Mouse (Mus musculus) intestine, embryonic 15.5 days (tissue): ENCODE results near the gene Copz1. TPM values are rescaled to one million over a fixed set of nuclear protein-coding genes. Genes with fewer than 3 reads are reported as not detected.
"Not testable (repeated sequence)": the region's sequence is repeated elsewhere in the genome, so short reads cannot be mapped to it uniquely, and the experiment has no call there.

ENCODE experiments used
- ATAC-seq: fragments of 200-750 bp; cut with Nextera tagmentation; 2 replicates; pipeline ENCODE4 v1.8.0; 2017; ENCODE audit warnings: moderate TSS enrichment, moderate library complexity
- H3K27ac ChIP-seq: fragments of 300-500 bp; sonication (generic); 2 replicates; pipeline ENCODE4 v1.5.1; 2015; ENCODE audit warnings: mild to moderate bottlenecking, inconsistent platforms
- H3K27me3 ChIP-seq: fragments of 300-500 bp; sonication (generic); replicated peaks from 2 replicates; pipeline ENCODE4 v1.6.1; 2015; ENCODE audit warnings: inconsistent platforms
- H3K36me3 ChIP-seq: fragments of 300-500 bp; sonication (generic); 2 replicates; pipeline ENCODE4 v1.6.1; 2015; ENCODE audit warnings: inconsistent platforms
- H3K4me1 ChIP-seq: fragments of 300-500 bp; sonication (generic); replicated peaks from 2 replicates; pipeline ENCODE4 v1.6.1; 2015; ENCODE audit warnings: inconsistent platforms
- H3K4me2 ChIP-seq: fragments of 300-500 bp; sonication (generic); replicated peaks from 2 replicates; pipeline ENCODE4 v1.6.1; 2015; ENCODE audit warnings: mild to moderate bottlenecking, inconsistent platforms
- H3K4me3 ChIP-seq: fragments of 300-500 bp; sonication (generic); replicated peaks from 2 replicates; pipeline ENCODE4 v1.5.1; 2015; ENCODE audit warnings: inconsistent platforms
- H3K9ac ChIP-seq: fragments of 300-500 bp; sonication (generic); 2 replicates; pipeline ENCODE4 v1.6.1; 2015; ENCODE audit warnings: inconsistent platforms
- H3K9me3 ChIP-seq: fragments of 300-500 bp; sonication (generic); 2 replicates; pipeline ENCODE4 v1.6.1; 2016; ENCODE audit warnings: inconsistent platforms
- WGBS: fragments of 180-500 bp; shearing (Covaris S2); methylation state at CpG from one replicate; pipeline ENCODE4 v1.1.7; 2015; 5-methylcytosine and 5-hydroxymethylcytosine counted together
- polyA plus RNA-seq: library from polyadenylated mRNA; unstranded; fragments of >200 nt; fragmentation: Nextera tagmentation; extraction: Ambion mirVana; gene quantifications from 2 replicates; pipeline ENCODE4 v1.2.1, GENCODE M21; 2015

Gene Copz1
- polyA plus RNA-seq, 1 experiment from 2014 or later, result 262 TPM

DNA sequence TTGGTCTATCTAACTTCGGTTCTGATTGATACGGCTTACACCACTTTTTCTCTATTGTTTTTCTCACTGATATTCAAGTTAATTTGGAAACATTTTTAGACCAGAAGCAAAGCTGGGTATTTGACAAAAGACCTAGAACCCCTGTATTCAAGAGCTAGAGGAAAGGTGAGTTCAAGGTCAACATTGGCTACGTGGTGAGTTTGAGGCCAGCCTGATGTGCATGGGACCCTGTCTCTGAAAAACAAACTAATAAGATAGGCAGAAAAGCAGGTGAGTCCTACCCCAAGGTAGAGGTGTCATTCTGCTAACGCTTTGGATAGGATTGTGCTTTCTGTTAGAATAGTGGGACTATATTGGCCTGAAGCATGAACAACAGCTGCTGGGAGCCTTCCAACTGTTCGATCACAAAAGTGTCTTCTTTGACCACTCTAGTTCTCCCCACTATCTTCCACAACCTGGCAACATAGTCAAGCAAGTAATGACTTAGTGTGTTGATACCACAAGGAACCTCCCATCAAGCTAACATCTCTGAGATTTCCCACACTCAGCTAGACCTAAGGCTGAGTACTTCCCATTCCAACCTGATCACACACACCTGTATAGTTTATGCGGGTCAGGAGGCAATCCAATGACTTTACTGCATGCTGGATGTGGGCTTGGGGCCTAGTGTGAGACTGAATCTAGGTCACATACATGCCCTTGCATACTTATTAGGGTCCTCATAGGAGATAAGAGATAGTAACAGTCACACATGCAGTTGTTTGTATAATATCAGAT, 16.1 kb upstream of the Copz1 start:
- Histone ChIP-seq H3K9me3 (no peaks in the 10 kb centered on the region), H3K9ac (no peak overlapping the region), H3K4me2 (no peak overlapping the region), H3K27ac (no peak overlapping the region), H3K36me3 (no peaks in the 10 kb centered on the region), H3K27me3 (no peaks in the 10 kb centered on the region), H3K4me3 (no peak overlapping the region), H3K4me1 (peaks cover 19% of the 10 kb centered on the region)
- 91% methylated on average over 6 of the region's 6 CpGs for WGBS
- no peak for ATAC-seq

- ATAC-seq, result peak; percentile 96
- Histone ChIP-seq H3K9me3 (no peaks in the 10 kb centered on the region), H3K9ac (peak within 1 kb of the TSS; percentile 28; the same call in 1 of the 2 replicates), H3K27ac (peak within 1 kb of the TSS; percentile 40; the same call in 1 of the 2 replicates), H3K27me3 (no peaks in the 10 kb centered on the region), H3K4me2 (peak within 1 kb of the TSS; percentile 56), H3K4me3 (peak within 1 kb of the TSS; percentile 18; the same call in 1 of the 2 replicates), H3K36me3 (no peaks in the 10 kb centered on the region), H3K4me1 (peaks cover 19% of the 10 kb centered on the region)
- WGBS, result 10% methylated on average over 15 of the region's 15 CpGs
These were observed 14.5 kb upstream of the Copz1 start, which contains the start of gene Nfe2 for GRCm38 (mm10) chr15:103257790-103258728. Gene Nfe2 (minus strand): TSS chr15:103258403.

DNA sequence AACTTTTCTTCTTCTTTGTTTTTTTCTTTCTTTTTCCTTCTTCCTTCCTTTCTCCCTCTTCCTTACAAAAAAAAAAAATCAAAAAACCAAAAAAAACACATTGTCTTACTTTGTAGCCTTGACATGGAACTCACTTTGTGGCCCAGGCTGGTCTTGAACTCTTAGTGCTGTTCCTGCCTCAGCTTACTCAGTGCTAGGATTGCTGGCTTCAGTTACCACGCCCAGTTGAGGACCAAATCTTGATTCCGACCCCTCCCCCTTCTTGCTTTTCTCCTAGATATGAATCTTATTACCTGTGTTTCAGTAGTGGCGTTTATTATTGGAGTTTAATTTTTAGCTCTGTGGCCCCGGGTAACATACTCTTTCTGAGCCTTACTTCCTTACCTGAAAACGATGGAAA, 13.4 kb upstream of the Copz1 start:
- Histone ChIP-seq H3K27ac (no peak overlapping the region), H3K9ac (no peak overlapping the region), H3K9me3 (no peaks in the 10 kb centered on the region), H3K36me3 (no peaks in the 10 kb centered on the region), H3K4me1 (peaks cover 19% of the 10 kb centered on the region), H3K4me2 (no peak overlapping the region), H3K4me3 (no peak overlapping the region), H3K27me3 (no peaks in the 10 kb centered on the region)
- WGBS, result 85% methylated on average over 5 of the region's 5 CpGs
- ATAC-seq, result no peak

- H3K9ac ChIP-seq, result no peak overlapping the region
- peaks cover 14% of the 10 kb centered on the region for H3K4me1 ChIP-seq
- H3K4me2 ChIP-seq, result no peak overlapping the region
- WGBS, result 61% methylated on average over 1 of the region's 1 CpGs
- H3K27me3 ChIP-seq, result no peaks in the 10 kb centered on the region
- no peaks in the 10 kb centered on the region for H3K9me3 ChIP-seq
- H3K36me3 ChIP-seq, result no peaks in the 10 kb centered on the region
- H3K27ac ChIP-seq, result no peak overlapping the region
- ATAC-seq, result no peak
- H3K4me3 ChIP-seq, result no peak overlapping the region
These were observed 12.5 kb upstream of the Copz1 start for GRCm38 (mm10) chr15:103259989-103260388.

DNA sequence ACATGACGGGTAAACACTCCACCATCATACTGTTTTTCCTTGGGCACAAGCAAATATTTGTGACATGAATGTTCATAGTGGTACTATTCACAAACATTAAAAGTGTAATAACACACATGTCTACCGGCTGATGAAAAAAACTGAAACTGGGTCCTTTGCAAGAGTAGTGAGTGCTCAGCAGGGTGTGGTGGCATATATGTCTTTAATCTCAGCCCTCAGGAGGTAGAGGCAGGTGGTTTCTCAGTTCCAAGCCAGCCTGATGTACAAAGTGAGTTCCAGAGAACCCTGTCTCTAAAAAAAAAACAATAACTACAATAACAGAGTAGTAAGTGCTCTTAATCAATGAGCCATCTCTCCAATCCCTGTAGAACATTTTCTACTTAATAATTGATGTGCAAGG, 7.7 kb upstream of the Copz1 start:
- no peaks in the 10 kb centered on the region for H3K4me1 ChIP-seq
- no peaks in the 10 kb centered on the region for H3K9me3 ChIP-seq
- H3K4me3 ChIP-seq, result no peak overlapping the region
- H3K27me3 ChIP-seq, result no peaks in the 10 kb centered on the region
- H3K9ac ChIP-seq, result no peak overlapping the region
- ATAC-seq, result no peak
- H3K36me3 ChIP-seq, result no peaks in the 10 kb centered on the region
- no peak overlapping the region for H3K27ac ChIP-seq
- 85% methylated on average over 2 of the region's 2 CpGs for WGBS
- no peak overlapping the region for H3K4me2 ChIP-seq

DNA sequence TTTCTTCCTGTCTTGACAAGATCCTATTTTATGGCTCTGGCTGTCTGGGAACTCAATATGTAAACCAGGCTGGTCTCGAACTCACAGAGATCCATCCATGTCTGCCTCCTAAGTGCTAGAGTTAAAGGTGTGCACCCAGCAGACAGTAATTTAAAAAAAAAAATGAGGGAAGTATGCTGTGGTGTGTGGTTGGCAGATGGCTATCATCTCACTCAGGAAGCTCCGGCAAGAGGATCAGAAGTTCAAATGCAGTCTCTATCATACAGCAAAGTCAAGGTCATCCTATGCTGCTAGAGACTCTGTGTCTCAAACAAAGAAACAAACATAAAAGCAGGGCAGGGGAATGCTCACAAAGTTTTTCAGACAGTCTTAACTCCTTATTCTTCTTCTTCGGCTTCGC, 3.6 kb upstream of the Copz1 start:
- 74% methylated on average over 4 of the region's 4 CpGs for WGBS
- no peaks in the 10 kb centered on the region for H3K9me3 ChIP-seq
- no peak for ATAC-seq
- H3K4me1 ChIP-seq, result peaks cover 2% of the 10 kb centered on the region; the same call in 1 of the 2 replicates
- H3K27me3 ChIP-seq, result no peaks in the 10 kb centered on the region
- H3K4me3 ChIP-seq, result no peak overlapping the region
- no peaks in the 10 kb centered on the region for H3K36me3 ChIP-seq
- no peak overlapping the region for H3K9ac ChIP-seq
- H3K27ac ChIP-seq, result no peak overlapping the region
- H3K4me2 ChIP-seq, result no peak overlapping the region

- H3K4me3 ChIP-seq, H3K27ac ChIP-seq, H3K9ac ChIP-seq, ATAC-seq, H3K4me2 ChIP-seq, H3K36me3 ChIP-seq, H3K27me3 ChIP-seq, H3K9me3 ChIP-seq: not testable (repeated sequence)
- peaks cover 25% of the 10 kb centered on the region for H3K4me1 ChIP-seq
- 81% methylated on average over 3 of the region's 3 CpGs for WGBS
These were observed 3.4 kb downstream of the Copz1 start for GRCm38 (mm10) chr15:103275943-103276342.

GRCm38 (mm10) chr15:103277949-103278348, 5.4 kb downstream of the Copz1 start:
- Histone ChIP-seq H3K4me3 (no peak overlapping the region), H3K4me1 (peaks cover 25% of the 10 kb centered on the region), H3K27ac (peak overlapping the region; percentile 44; the same call in 1 of the 2 replicates), H3K27me3 (no peaks in the 10 kb centered on the region), H3K9me3 (no peaks in the 10 kb centered on the region), H3K36me3 (no peaks in the 10 kb centered on the region), H3K9ac (no peak overlapping the region), H3K4me2 (no peak overlapping the region; the same call in 1 of the 2 replicates)
- WGBS, result 48% methylated on average over 7 of the region's 7 CpGs
- ATAC-seq, result no peak

DNA sequence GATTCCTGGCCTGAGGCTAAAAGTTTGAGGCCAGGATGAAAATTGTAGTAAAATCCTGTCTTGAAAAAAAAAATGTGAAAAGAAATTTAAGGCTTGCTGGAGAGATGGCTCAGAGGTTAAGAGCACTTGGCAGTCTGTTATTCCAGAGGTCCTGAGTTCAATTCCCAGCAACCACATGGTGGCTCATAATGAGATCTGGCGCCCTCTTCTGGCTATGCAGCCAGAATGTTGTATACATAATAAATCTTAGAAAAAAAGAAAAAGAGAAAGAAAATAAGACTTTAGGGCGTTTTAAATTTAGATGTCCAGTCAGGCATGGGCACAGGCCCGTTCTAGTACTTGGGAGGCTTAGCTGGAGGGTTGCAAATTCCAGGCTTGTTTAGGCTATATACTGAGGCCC, 7.2 kb downstream of the Copz1 start:
- H3K36me3 ChIP-seq, result no peaks in the 10 kb centered on the region
- ATAC-seq, result no peak
- no peak overlapping the region for H3K4me2 ChIP-seq
- H3K9ac ChIP-seq, result no peak overlapping the region
- no peak overlapping the region for H3K27ac ChIP-seq
- no peak overlapping the region for H3K4me3 ChIP-seq
- H3K4me1 ChIP-seq, result peaks cover 19% of the 10 kb centered on the region
- 59% methylated on average over 3 of the region's 3 CpGs for WGBS
- H3K27me3 ChIP-seq, result no peaks in the 10 kb centered on the region
- H3K9me3 ChIP-seq, result no peaks in the 10 kb centered on the region

DNA sequence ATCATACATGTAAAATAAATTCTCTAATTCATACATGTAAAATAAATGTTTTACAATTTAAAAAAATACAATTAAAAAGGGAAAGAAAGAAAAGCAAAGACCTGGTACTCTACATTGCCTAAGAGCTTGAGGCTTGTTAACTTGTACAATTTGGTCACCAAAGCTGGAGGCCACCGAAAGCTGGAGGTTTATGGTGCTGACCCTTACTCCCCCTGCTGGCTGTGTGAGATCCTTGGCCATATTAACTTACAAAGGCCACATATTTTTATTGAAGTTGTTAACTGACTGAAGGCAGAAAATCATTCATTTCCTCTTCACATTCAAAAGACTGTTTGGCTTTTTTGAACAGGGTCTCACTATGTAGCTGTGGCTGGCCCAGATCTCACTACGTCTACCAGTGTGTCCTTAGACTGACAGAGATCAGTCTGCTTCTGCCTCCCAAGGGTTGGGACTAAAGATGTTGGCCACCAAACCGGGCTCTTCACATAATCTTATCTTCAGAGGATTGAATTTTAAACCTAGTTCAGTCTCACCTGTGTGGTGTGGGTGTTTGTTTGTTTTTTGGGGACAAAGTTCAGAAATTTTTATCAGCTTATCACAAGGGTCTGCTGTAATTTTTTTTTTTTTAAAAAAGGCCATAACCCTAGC, 8.4 kb downstream of the Copz1 start:
- Histone ChIP-seq H3K9ac (no peak overlapping the region), H3K36me3 (no peaks in the 10 kb centered on the region), H3K9me3 (no peaks in the 10 kb centered on the region), H3K27ac (0 out of 2 replicates have a peak overlapping the region, but pooled peaks have one; percentile 37), H3K4me3 (no peak overlapping the region), H3K4me2 (no peak overlapping the region), H3K4me1 (peaks cover 25% of the 10 kb centered on the region), H3K27me3 (no peaks in the 10 kb centered on the region)
- peak; percentile 82 for ATAC-seq
- 46% methylated on average over 3 of the region's 3 CpGs for WGBS

DNA sequence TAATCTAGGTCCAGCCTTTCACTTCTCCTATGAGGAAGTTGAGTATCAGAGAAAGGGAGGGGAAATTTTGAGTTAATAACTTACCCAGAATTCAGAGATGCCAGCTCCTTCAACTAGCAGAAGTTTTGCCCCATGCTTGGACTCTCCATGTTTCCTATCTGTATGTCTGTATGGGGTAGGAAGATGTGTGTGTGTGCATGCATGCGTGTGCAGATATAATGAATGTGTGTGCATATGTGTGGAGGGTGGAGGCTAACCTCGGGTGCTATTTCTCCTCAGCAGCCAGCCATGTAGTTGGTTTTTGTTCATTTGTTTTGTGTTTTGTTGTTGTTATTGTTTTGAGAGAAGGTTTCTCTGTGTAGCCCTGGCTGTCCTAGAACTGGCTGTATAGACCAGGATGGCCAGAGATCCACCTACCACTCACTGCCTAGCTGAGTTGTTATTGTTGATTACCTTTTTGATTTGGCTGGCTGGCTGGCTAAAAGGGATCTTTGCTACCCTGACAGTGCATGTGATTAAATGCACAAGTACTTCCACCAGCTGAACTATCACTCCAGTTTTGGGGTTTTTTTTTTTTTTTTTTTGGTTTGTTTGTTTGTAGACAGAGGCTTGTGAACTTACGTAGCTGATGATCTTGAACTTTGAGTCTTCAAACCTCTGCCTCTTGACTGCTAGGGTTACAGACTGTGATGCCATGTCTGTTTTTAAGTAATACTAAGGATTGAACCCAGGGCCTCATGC, 9.1 kb downstream of the Copz1 start:
- no peaks in the 10 kb centered on the region for H3K36me3 ChIP-seq
- H3K27ac ChIP-seq, result peak overlapping the region; percentile 37; the same call in 1 of the 2 replicates
- H3K27me3 ChIP-seq, result no peaks in the 10 kb centered on the region
- H3K4me1 ChIP-seq, result peaks cover 24% of the 10 kb centered on the region
- WGBS, result 68% methylated on average over 3 of the region's 3 CpGs
- H3K4me2 ChIP-seq, result no peak overlapping the region; the same call in 1 of the 2 replicates
- no peak; the same call in 1 of the 2 replicates for ATAC-seq
- no peaks in the 10 kb centered on the region for H3K9me3 ChIP-seq
- H3K9ac ChIP-seq, result no peak overlapping the region
- H3K4me3 ChIP-seq, result no peak overlapping the region
